Mouse (Mus musculus): ENCODE measurements at regions not wholly inside any gene's neighbourhood (a gene's known extent, or its start where the extent isn't known, plus 50 kb on each side); places are given as distances from the start of the nearest gene placed in this dataset.

DNA sequence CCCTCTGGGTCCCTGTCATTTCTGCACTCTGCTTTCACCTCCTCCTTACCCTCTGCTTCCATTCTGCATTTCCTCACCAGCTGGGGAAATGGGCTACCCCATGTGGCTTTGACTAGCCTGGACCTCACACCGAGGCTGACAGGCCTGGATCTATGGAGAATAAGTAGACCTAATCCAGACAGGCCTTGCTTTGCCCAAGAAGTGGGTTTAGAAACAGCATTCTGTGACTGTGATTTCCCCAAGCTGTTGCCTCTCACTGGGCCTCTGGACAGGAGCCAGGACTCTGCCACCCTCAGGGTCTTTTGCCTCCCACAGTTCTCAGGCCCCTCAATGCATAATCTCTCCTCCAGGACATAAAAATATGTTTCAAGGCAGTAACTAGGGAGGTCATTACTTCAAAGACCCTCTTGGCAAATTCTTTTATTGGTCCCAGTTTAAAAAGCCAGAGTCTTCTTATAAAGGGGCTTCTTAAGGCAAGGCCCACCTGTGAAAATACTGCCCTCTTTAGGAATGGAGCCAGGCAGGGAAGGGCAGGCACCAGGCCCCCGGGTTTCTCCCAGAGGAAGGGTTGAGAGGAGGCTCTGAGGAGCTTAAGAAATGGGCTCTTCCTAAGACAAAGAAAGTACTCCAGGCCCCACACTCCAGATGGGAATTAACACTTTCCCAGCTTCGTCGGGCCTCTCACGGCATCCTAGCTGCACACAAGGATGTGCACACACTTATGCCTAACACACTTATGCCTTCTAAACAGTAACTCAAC is 151.8 kb downstream of the Cyp26b1 start:
- intact Hi-C loops (cut with DNase I), result no loop called here
- no peak for DNase-seq

DNA sequence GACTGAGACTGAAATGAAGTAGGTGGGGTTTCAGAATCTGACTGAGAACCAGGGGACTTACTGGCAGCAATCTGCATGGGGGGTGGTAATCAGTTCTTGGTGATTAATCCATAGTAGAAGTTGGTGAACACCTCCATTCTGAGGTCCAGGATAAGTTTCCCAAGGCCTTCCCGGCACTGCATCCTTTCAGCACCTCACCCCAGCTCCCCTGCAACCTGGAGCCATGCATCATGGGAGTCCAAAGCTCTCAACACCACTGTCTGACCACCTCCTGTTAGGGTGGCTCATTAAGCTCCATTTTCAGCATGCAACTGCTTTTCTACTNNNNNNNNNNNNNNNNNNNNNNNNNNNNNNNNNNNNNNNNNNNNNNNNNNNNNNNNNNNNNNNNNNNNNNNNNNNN is 157.0 kb downstream of the Cyp26b1 start:
- DNase-seq, result no peak
- intact Hi-C loops (cut with DNase I), result no loop called here

DNA sequence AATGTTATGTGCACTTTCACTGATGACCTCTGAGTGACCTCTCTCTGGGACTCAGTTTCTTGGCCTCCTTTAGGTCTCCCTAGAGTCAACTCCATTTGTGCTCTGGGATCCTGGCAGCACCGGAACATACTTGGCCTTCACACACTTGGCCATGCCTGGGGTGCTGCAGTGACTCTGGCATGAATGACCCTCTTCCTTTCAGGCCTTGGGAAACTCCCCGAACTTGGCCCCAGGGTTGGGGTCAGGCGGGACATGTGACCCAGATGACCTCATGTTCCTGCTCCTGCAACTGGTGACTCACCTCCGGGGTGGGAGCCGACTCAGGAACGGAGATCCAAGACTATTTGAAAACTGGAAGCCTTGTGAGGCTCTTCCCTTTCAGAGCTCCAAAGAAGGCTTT is 159.2 kb downstream of the Cyp26b1 start:
- peak in 1 of 2 experiments; percentile 10 for DNase-seq
- intact Hi-C loops (cut with DNase I), result no loop called here

DNA sequence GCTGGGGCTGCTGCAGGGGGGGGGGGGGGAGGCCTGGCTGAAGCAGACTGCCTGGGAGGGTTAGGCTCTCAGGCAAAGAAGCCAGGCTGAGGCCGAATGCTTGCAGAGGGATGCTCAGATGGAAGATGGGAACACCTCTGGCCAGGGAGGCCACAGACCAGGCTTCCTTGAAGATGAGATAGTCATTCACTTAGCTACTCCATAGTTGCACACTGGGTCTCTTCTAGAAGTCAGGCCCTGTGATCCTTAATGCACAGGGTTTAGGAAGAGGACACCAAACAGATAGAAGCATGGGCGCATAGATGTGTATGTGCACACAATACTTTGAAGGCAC is 162.1 kb downstream of the Cyp26b1 start:
- DNase-seq, result no peak
- intact Hi-C loops (cut with DNase I), result no loop called here

DNA sequence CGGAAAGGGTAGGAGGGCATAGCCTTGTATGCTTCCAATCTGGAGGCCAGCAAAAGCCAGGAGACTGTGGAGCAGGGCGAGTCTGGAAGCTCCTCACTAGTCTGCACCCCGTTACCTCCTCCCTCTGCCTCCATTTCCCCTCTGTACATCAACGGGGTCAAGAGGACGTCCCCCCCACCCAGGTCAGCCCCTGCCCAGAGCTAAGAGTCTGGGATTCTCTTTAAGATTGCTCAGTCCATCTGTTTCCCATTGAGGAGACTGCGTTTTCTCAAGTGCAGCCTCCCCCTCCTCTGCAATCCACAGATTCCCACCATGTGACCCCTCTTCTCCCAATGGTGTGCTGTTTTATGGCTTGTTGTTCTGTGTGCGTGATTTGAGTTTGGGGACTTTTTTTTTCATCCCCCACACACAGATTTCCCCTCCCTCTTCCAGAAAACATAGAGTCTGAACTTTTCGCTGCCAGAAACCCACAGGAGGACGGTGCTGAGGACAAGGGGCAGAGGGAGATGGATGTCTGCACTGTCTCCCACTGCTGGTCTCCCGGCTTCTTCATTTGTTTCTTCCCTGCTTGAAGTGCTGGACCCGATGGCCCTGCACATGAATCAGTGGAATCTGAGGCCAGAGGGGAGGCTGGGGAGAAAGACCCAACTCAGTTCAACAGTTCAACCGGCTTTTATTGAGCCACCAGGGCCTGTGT is 162.6 kb downstream of the Cyp26b1 start:
- DNase-seq, result no peak
- intact Hi-C loops (cut with DNase I), result no loop called here

DNA sequence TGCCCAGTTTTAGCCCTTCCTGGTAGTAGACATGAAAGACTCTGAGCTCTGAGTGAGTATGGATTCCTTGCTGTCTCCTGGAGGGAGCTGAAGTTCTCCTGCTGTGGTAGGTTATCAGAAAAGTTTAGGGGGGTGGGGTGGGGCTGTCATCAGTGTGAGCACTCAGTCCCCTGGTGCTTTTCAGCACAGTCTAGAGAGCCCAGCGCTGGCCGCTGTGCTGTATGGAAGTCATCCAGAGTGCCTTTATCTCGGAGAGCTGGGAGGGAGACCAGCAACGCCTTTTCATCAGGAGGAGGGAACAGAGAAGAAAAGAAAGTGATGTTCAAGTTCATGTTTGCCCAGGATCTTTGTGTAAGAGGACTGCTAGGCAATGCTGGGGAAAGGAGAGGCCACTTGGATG is 163.6 kb downstream of the Cyp26b1 start:
- DNase-seq, result peak; percentile 40 to 51
- intact Hi-C loops (cut with DNase I), result no loop called here

DNA sequence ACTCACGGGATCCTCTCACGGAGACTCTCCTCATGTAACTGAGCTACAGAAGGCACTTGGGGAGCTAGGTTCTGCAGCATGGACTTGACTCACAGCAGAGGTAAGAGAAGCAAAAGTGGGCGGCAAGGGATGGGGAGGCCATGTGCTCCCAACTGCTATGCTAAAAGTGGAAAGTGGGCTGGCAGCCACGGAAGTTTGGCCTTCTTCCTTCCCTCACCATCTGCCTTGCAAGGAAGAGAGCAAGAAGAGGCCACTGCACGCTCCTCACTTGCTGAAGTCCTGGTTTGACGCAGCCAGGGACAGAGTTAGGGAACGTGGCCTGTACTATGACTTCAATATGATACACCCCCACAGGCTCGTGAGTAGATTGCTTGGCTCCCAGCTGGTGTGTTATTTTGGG is 164.5 kb downstream of the Cyp26b1 start:
- DNase-seq, result peak; percentile 15 to 40
- intact Hi-C loops (cut with DNase I), result loop anchor here (5.0 kb wide), 1 partner anchor 163 kb away; the partner anchor contains the start of gene Cyp26b1

DNA sequence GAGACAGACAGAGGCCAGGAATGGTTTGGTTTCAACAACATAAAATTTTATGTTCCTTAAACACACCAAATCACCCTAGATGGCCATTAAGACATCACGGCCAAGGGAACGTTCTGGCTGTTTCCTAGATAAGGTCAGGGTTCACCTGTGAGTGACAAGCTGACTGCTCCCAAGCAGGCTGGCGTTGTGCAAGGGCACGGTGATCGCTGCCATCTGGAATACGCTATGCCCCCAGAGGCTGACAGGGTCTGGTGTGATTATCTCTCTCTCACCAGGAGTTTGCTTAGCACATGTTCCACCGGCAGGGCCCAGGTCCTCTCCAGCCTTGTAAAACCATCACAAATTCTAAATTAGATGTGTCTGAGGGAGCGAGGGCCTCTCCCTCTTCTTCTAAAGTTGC is 167.0 kb downstream of the Cyp26b1 start:
- DNase-seq, result no peak
- intact Hi-C loops (cut with DNase I), result loop anchor here (5.0 kb wide), 1 partner anchor 166 kb away; the partner anchor contains the start of gene Cyp26b1

DNA sequence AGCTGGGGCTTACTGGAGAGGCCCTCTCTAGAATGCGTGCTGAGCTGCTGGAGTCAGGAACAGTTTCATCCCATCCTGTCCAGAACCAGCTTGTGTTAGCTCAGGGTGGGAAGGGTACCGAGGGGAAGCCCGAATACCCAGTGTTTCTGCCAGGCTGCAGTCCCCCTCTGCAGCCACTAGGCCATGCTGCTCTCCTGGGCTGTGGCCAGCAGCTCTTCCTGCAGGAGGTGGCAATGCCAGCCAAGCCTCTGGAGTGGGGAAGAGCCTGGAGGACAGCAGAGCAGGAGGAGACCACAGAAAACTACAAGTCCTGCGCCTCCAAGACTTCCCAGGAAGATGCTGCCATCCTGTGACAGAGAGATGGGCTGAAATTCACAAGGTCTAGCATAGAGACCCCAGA is 167.9 kb downstream of the Cyp26b1 start:
- DNase-seq, result peak; percentile 52 to 67
- intact Hi-C loops (cut with DNase I), result loop anchor here (5.0 kb wide), 1 partner anchor 166 kb away; the partner anchor contains the start of gene Cyp26b1

DNA sequence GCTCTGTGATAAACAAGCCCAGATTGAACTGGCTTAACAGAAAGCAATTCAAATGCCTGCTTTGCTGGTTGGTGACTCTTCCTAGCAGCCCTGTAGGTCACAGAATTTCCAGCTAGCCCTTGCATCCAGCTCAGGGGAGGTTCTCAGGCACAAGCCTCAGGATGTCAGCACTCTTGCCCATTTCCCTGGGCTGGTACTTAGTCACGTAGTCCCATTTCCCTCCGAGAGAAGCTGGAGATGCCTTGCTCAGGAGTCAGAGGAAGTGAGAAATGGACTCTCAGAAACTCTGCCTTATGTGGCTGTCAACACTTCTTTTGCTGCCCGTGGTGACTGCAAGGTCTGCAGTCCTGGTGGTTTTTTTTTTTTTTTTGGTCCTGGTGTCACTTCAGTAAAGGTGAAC is 170.8 kb downstream of the Cyp26b1 start:
- intact Hi-C loops (cut with DNase I), result no loop called here
- no peak for DNase-seq

DNA sequence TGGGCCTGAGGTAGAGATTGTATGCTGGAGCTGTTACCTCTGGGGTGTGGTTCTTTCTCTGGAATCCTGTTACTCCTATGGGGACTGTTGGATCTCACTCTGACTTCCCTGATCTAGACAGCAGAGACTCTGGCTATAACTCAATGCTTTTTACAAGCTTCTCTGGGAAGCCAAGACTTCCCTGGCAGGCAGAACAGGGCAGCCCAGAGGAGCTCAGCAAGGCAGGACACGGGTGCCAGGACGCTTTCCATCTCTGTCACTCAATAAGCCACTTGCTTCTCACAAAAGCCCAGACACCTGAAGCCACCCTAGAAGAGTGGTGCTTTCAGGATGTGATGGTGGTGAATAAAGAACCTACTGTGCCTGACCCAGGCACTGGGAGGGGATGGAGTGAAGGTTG is 174.0 kb downstream of the Cyp26b1 start:
- DNase-seq, result no peak
- intact Hi-C loops (cut with DNase I), result no loop called here

DNA sequence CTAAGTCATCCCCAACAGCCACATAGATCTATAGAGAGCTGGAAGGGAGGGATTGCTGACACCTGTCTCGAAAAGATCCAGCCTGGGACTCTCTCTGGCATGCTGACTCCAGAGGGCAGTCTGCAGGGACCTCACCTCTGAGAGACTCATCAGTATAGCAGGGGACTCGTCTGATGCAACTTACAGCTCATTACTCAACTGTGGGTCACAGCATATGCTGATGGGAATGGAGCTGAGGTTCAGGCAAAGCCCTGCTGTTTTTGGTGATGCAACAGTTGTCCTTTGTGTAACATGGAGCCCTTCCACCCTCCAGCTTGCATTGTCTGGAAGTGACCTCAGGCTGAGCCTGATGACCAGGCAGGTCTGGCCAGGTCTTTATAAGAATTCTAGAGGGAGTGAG is 174.4 kb downstream of the Cyp26b1 start:
- no peak for DNase-seq
- intact Hi-C loops (cut with DNase I), result no loop called here

DNA sequence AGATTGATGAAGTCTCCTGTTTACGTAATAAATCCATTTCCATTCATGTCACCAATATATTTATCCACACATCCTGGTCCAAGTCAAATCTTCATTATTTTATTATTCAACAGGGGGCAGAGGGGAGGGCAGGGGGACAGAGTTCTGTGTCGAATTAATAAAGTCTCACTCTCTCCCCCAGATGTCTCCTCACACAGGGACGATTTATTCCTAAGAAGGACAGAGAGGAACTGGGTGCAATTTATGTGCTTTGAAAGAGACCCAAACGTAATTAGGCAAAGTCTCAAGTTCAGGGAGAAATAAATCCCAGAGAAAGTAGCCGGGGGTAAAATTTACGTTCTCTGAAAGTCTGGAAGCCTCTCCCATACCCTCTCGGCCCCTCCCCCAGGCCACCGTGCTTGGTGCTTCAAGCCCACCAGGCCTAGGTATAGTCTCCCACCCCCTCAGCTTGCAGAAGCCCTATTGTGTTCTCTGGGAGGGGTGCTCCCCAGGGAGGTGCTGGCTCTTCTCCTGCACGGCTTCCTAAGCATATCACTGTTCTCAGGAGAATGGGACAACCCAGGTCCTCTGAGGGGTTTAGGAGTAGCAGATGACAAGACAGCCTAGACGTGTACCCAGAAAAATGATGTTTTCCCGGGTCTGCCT is 176.6 kb downstream of the Cyp26b1 start:
- intact Hi-C loops (cut with DNase I), result no loop called here
- DNase-seq, result no peak

DNA sequence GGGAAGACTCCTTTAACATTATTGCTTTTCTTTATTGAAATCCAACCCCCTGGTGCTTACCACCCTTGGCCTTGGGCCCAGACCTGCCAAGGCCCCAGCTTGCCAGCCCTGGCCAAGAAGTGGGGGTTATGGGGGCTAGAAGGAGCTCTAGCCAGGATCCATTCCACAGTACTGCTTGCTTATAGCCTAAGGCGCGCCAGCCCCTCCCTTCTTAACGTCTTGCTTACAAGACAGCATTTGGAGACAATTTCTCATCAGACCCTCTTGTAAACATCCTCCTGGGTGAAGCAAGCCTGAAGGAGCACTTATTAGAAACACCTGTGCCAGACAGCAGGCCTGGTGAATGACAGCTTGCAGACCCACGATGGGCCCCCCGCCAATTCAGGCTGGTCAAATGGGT is 179.3 kb downstream of the Cyp26b1 start:
- DNase-seq, result no peak
- intact Hi-C loops (cut with DNase I), result no loop called here

DNA sequence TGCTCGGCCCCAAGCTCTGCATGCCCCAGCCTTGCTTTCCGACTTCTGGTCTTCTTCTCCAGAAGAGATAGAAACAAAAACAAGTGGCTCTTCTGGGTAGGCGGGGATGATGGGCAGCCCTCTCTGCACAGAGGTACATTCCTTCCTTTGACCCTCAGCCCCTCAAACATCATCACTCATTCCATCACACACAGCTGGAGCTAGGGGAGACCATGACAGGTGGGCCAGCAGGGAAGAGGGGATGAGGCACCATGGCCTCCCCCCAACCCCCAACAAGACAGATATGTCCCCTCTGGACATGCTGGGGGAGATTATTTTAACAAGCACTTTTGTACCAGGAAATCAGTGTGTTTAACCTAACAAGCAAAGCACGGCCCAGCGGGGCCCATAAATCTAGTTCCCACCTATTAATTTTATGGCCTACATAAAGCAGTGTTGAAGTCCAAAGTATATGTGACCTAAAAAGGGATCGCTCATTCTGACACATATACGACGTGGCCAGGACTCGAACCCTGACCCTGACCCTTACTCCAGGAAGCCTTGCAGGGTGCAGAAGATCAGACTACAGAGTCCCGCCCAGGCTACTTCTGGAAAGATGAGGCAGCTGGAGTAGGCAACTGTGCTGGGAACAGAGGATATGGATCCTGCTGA is 183.7 kb downstream of the Cyp26b1 start:
- intact Hi-C loops (cut with DNase I), result no loop called here
- DNase-seq, result no peak

DNA sequence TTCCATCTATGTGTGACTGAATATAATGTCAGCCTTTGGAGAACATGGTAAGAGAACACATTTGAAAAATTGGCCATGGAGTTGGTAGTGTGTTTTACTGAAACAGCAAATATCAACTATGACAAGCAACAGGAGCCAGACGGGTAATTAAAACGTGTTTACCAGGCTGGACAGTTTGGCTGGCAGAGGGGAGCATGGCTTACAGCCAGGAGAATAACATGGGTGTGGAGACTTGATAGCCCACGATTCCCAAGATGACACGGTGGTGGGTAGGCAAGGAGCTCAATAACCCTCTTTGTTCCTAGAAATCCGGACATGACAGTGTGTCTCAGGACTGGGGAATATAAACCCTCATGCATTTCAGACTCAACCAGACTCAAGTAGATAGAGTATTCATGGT is 185.2 kb downstream of the Cyp26b1 start:
- intact Hi-C loops (cut with DNase I), result loop anchor here (1.0 kb wide), 2 partner anchors 182 to 312 kb away; no protein-coding TSS in a partner anchor
- no peak for DNase-seq

DNA sequence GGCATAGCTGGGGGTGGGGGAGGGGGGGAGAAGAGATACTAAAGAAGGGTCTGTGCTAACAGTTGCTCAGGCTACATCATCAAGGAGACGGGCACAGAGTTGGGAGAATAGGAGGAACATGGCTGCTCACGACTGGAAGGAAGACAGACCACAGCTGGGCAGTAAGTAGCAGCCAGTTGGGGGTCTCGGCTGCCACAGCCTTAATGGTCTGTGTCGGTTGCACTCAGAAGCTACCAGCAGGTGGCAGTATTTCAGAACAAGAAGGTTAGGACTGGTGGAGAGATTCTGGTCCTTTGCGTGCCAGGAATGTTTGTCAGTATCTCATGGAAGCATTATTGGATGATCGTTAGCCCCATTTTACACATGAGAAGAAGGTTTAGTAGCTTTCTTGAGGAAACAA is 185.9 kb downstream of the Cyp26b1 start:
- intact Hi-C loops (cut with DNase I), result loop anchor here (1.0 to 2.0 kb wide), 4 partner anchors 63 to 505 kb away; no protein-coding TSS in a partner anchor
- DNase-seq, result peak; percentile 64 to 81

DNA sequence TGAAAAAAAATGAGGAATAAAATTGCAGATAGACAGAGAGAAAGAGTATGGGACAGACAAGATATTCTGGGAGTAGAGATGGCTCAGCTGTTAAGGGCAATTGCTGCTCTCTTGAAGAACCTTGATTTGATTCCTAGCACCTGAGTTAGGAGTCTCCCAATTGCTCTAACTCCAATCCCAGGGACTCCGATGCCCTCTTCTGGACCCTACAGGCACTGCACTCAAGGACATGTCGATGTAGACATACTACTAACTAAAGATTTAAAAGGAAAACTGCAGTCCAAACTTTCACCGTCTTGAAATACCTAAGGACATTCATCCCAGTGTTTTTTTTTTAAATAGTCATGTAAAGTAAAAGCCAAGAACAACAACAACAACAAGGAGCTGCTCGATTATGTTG is 189.0 kb downstream of the Cyp26b1 start:
- intact Hi-C loops (cut with DNase I), result no loop called here
- no peak for DNase-seq

DNA sequence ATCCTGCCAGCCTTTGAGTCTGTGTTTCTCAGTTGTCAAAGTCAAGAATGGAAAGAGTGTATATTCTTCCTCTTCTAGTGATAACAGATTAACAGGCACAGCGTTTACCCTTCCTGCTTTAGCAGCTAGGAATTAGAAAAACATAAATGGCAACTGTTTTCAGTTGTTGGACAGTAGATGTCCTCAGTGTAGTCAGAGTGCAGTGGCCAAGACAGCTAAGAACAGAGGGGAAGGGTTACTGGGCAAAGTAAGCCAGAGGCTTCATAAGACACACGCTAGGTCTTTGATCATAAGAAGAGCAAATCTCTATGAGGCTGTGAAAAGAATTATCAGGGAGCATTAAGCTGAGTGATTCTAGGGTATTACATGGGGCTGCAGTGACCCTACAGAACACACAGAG is 191.3 kb downstream of the Cyp26b1 start:
- intact Hi-C loops (cut with DNase I), result no loop called here
- DNase-seq, result no peak

DNA sequence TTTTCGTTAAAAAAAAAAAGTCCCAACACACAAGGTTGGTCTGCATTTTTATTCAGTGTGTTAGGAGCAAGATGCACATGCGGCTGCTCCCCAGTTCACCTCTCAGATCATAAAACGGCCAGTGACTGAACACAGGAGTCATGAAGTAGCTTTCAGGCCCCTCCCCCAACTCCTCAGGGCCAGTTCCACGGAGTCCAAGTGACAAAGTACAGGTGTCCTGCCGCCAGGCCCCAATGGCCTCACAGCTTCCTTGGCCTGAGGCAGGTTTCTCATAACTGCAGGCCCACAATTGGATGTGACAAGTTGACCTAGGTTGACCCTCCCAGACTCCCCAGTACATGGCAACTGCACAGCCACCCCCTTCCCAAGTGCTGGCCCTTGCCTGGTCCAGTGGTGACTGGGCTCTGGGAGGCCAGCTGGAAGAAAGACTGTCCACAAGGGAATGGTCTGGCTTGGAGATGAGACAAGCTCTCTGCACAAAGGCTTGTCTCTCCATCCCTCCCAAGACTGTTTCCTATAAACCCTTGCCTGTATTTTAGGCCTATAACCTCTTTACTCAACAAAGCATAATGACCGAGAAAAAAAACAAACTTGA is 199.1 kb downstream of the Cyp26b1 start:
- no peak for DNase-seq
- intact Hi-C loops (cut with DNase I), result no loop called here
